Mouse (Mus musculus): ENCODE measurements at regions not wholly inside any gene's neighbourhood (a gene's known extent, or its start where the extent isn't known, plus 50 kb on each side); places are given as distances from the start of the nearest gene placed in this dataset.

- ATAC-seq (replicated peaks; ENCODE audit: poor library complexity) = peak; percentile 78
These were observed 124.1 kb upstream of the Tank start for GRCm38 (mm10) chr2:61454311-61454728.

GRCm38 (mm10) chr2:61453490-61454281, 124.7 kb upstream of the Tank start:
- no peak for ATAC-seq (replicated peaks; ENCODE audit: poor library complexity)

GRCm38 (mm10) chr2:61452581-61452980, 125.8 kb upstream of the Tank start:
- no peak for ATAC-seq (replicated peaks; ENCODE audit: poor library complexity)

GRCm38 (mm10) chr2:61450731-61451130, 127.7 kb upstream of the Tank start:
- ATAC-seq (replicated peaks; ENCODE audit: poor library complexity) = peak; percentile 74

- ATAC-seq (replicated peaks; ENCODE audit: poor library complexity) = no peak
These were observed 141.8 kb upstream of the Tank start for GRCm38 (mm10) chr2:61436591-61436990.

GRCm38 (mm10) chr2:61407881-61408280, 170.5 kb upstream of the Tank start:
- no peak for ATAC-seq (replicated peaks; ENCODE audit: poor library complexity)

- no peak for ATAC-seq (replicated peaks; ENCODE audit: poor library complexity)
These were observed 172.2 kb upstream of the Tank start for GRCm38 (mm10) chr2:61406104-61406751.

- no peak for ATAC-seq (replicated peaks; ENCODE audit: poor library complexity)
These were observed 173.1 kb upstream of the Tank start for GRCm38 (mm10) chr2:61405261-61405660.

GRCm38 (mm10) chr2:61402588-61403487, 175.5 kb upstream of the Tank start:
- ATAC-seq (replicated peaks; ENCODE audit: poor library complexity) = no peak

- peak; percentile 72 for ATAC-seq (replicated peaks; ENCODE audit: poor library complexity)
These were observed 176.5 kb upstream of the Tank start for GRCm38 (mm10) chr2:61401636-61402587.

GRCm38 (mm10) chr2:61398633-61399032, 179.8 kb upstream of the Tank start:
- no peak for ATAC-seq (replicated peaks; ENCODE audit: poor library complexity)

- peak; percentile 57; the same call in 1 of the 2 replicates for ATAC-seq (replicated peaks; ENCODE audit: poor library complexity)
These were observed 188.8 kb upstream of the Tank start for GRCm38 (mm10) chr2:61389622-61390021.

GRCm38 (mm10) chr2:61389207-61389606, 189.2 kb upstream of the Tank start:
- peak; percentile 71 for ATAC-seq (replicated peaks; ENCODE audit: poor library complexity)

- ATAC-seq (replicated peaks; ENCODE audit: poor library complexity) = no peak
These were observed 190.8 kb upstream of the Tank start for GRCm38 (mm10) chr2:61387561-61387960.

- ATAC-seq (replicated peaks; ENCODE audit: poor library complexity) = no peak; the same call in 1 of the 2 replicates
These were observed 191.4 kb upstream of the Tank start for GRCm38 (mm10) chr2:61386966-61387365.

- ATAC-seq (replicated peaks; ENCODE audit: poor library complexity) = no peak
These were observed 193.9 kb upstream of the Tank start for GRCm38 (mm10) chr2:61384467-61384866.

- peak; percentile 55 for ATAC-seq (replicated peaks; ENCODE audit: poor library complexity)
These were observed 194.6 kb upstream of the Tank start for GRCm38 (mm10) chr2:61383744-61384295.

GRCm38 (mm10) chr2:61379076-61379475, 199.3 kb upstream of the Tank start:
- peak; percentile 29 for ATAC-seq (replicated peaks; ENCODE audit: poor library complexity)

- ATAC-seq (replicated peaks; ENCODE audit: poor library complexity) = no peak; the same call in 1 of the 2 replicates
These were observed 200.1 kb upstream of the Tank start for GRCm38 (mm10) chr2:61378297-61378696.

GRCm38 (mm10) chr2:61377756-61378155, 200.6 kb upstream of the Tank start:
- no peak for ATAC-seq (replicated peaks; ENCODE audit: poor library complexity)

Data from megakaryocyte progenitor cell, adult 5-6 weeks (primary cell).